In genomic region chr2:155381643-155382331, GRCm38 (mm10) we compare ENCODE assay signal across 8 mouse cellular contexts. TPM values are rescaled to one million over a fixed set of nuclear protein-coding genes. Genes with fewer than 3 reads are reported as not detected.
DNase-seq lines count a peak whose midpoint lies in the region; ATAC-seq and TF ChIP-seq lines count a peak whose summit lies in the region.

No protein-coding gene starts in this region.

- H3K9ac ChIP-seq in forebrain, embryonic 15.5 days (replicated peaks), result peak overlapping the region; percentile 100
- H3K9ac ChIP-seq in lung, embryonic 14.5 days, result peak overlapping the region; percentile 93

- H3K9me3 ChIP-seq in forebrain, embryonic 15.5 days, result no peaks in the 10 kb centered on the region
- H3K9me3 ChIP-seq in lung, embryonic 14.5 days (ENCODE audit: low read depth, low read length), result no peaks in the 10 kb centered on the region

- WGBS in forebrain, embryonic 15.5 days, result under 1% methylated on average over 68 of the region's 68 CpGs
- WGBS in lung, embryonic 14.5 days, result under 1% methylated on average over 68 of the region's 68 CpGs
- WGBS in olfactory bulb, adult 2 months, result under 1% methylated on average over 68 of the region's 68 CpGs
- WGBS in thymus, adult 2 months, result under 1% methylated on average over 68 of the region's 68 CpGs

- H3K4me2 ChIP-seq in forebrain, embryonic 15.5 days (replicated peaks), result peak overlapping the region; percentile 83
- peak overlapping the region; percentile 87 for H3K4me2 ChIP-seq in lung, embryonic 14.5 days

- no peaks in the 10 kb centered on the region for H3K27me3 ChIP-seq in forebrain, embryonic 15.5 days
- no peaks in the 10 kb centered on the region for H3K27me3 ChIP-seq in lung, embryonic 14.5 days (ENCODE audit: insufficient read depth, low read length)
- H3K27me3 ChIP-seq in thymus, adult 2 months (ENCODE audit: control insufficient read depth, insufficient read depth, low read length), result no peaks in the 10 kb centered on the region

- DNase-seq in ES-CJ7 (ENCODE audit: low read depth, low spot score), result peak; percentile 94
- DNase-seq in cerebellum, adult 11 months, result peak; percentile 98
- peak; percentile 99 for DNase-seq in heart, postnatal 36 days
- DNase-seq in layer of hippocampus, adult 2 months (ENCODE audit: low spot score in 2 of 2), result peak; percentile 95 to 99
- peak; percentile 98 for DNase-seq in lung, embryonic 14.5 days
- DNase-seq in thymus, adult 2 months, result peak; percentile 98

- peak overlapping the region; percentile 100 for H3K27ac ChIP-seq in forebrain, embryonic 15.5 days (replicated peaks)
- peak overlapping the region; percentile 100 for H3K27ac ChIP-seq in layer of hippocampus, adult 2 months
- H3K27ac ChIP-seq in lung, embryonic 14.5 days (ENCODE audit: low read depth), result peak overlapping the region; percentile 98
- peak overlapping the region; percentile 99 for H3K27ac ChIP-seq in olfactory bulb, adult 2 months (ENCODE audit: insufficient read depth, low read depth, low read length)
- peak overlapping the region; percentile 69 for H3K27ac ChIP-seq in thymus, adult 2 months (ENCODE audit: control insufficient read depth, insufficient read depth, low read length)

- H3K4me1 ChIP-seq in forebrain, embryonic 15.5 days, result peaks cover 52% of the 10 kb centered on the region
- 0 out of 2 replicates have a peak, but pooled peaks cover 4% of the 10 kb centered on the region for H3K4me1 ChIP-seq in lung, embryonic 14.5 days (ENCODE audit: insufficient read depth)
- peaks cover 20% of the 10 kb centered on the region for H3K4me1 ChIP-seq in olfactory bulb, adult 2 months (ENCODE audit: control insufficient read depth, insufficient read depth, low read length)
- peaks cover 10% of the 10 kb centered on the region for H3K4me1 ChIP-seq in thymus, adult 2 months (replicated peaks; ENCODE audit: control insufficient read depth, insufficient read depth, low read length)

- TF ChIP-seq CTCF in layer of hippocampus, adult 2 months (conservative IDR thresholded peaks at IDR 0.05), result 0 out of 2 replicates have a peak, but pooled peaks have one; percentile 4
- no peak for TF ChIP-seq CTCF in lung, embryonic 14.5 days (IDR thresholded peaks at IDR 0.05; ENCODE audit: low read depth)
- TF ChIP-seq CTCF in olfactory bulb, adult 2 months (IDR thresholded peaks at IDR 0.05; ENCODE audit: insufficient read depth, low read depth, low read length), result no peak
- no peak for TF ChIP-seq CTCF in thymus, adult 2 months (IDR thresholded peaks at IDR 0.05; ENCODE audit: borderline replicate concordance, control insufficient read depth, extremely low read depth, insufficient read depth, low read length, poor library complexity)

- H3K36me3 ChIP-seq in forebrain, embryonic 15.5 days, result peaks cover 11% of the 10 kb centered on the region; the same call in 1 of the 2 replicates
- H3K36me3 ChIP-seq in lung, embryonic 14.5 days (ENCODE audit: insufficient read depth), result no peaks in the 10 kb centered on the region
- H3K36me3 ChIP-seq in thymus, adult 2 months (ENCODE audit: control insufficient read depth, insufficient read depth, low read length), result no peaks in the 10 kb centered on the region

- intact Hi-C loops in heart, postnatal 36 days (cut with DNase I), result loop anchor here (1.0 to 2.0 kb wide), 2 partner anchors 105 to 145 kb away; partner anchors contain the start of genes Dynlrb1 and Map1lc3a

- H3K4me3 ChIP-seq in forebrain, embryonic 15.5 days, result peak overlapping the region; percentile 93
- peak overlapping the region; percentile 100 for H3K4me3 ChIP-seq in layer of hippocampus, adult 2 months
- H3K4me3 ChIP-seq in lung, embryonic 14.5 days (ENCODE audit: low read depth, low read length), result peak overlapping the region; percentile 85
- H3K4me3 ChIP-seq in olfactory bulb, adult 2 months (ENCODE audit: insufficient read depth, low read depth, low read length), result peak overlapping the region; percentile 80
- peak overlapping the region; percentile 81 for H3K4me3 ChIP-seq in thymus, adult 2 months (ENCODE audit: control insufficient read depth, insufficient read depth, low read length)

- TF ChIP-seq POLR2A in olfactory bulb, adult 2 months (IDR thresholded peaks at IDR 0.05; ENCODE audit: insufficient read depth, low read depth, low read length), result peak; percentile 98
- TF ChIP-seq POLR2A in thymus, adult 2 months (IDR thresholded peaks at IDR 0.05; ENCODE audit: control insufficient read depth, extremely low read depth, insufficient read depth, low read length, poor library complexity), result peak; percentile 72; the same call in 1 of the 2 replicates

- peak; percentile 93 for ATAC-seq in forebrain, embryonic 15.5 days (replicated peaks)
- ATAC-seq in lung, embryonic 14.5 days (ENCODE audit: insufficient read depth), result peak; percentile 92

RNA-seq across cellular contexts. Expression of gene Trp53inp2, which starts 0.9 kb away (rescaled TPM):
- 73.2 and 87.6 TPM in 2 replicates for polyA plus RNA-seq in forebrain, embryonic 15.5 days (2015; fragmentation: Nextera tagmentation; extraction: Ambion mirVana)
- total RNA-seq in heart, postnatal 36 days (2021), result 100 to 1,000 TPM; 468 to 507 TPM
- 100 to 1,000 TPM; 109 to 111 TPM for total RNA-seq in layer of hippocampus, adult 2 months (2021)
- 15.0 and 17.8 TPM in 2 replicates for polyA plus RNA-seq in lung, embryonic 14.5 days (2014; fragmentation: Nextera tagmentation; extraction: Ambion mirVana)
- polyA plus RNA-seq in olfactory bulb, adult 2 months (2012; ENCODE audit: insufficient read depth, insufficient read length, low replicate concordance, missing spikeins), result 154 TPM in 1 of 2 replicates, not detected in the other
- polyA plus RNA-seq in thymus, adult 2 months (2012; rRNA removed), result 85.4 and 89.8 TPM in 2 replicates

RNA-seq across cellular contexts. Expression of gene Pigu, which starts 24.6 kb away (rescaled TPM):
- 47.7 and 52.8 TPM in 2 replicates for polyA plus RNA-seq in forebrain, embryonic 15.5 days (2015; fragmentation: Nextera tagmentation; extraction: Ambion mirVana)
- 10 to 100 TPM; 26.8 to 28.7 TPM for total RNA-seq in heart, postnatal 36 days (2021)
- total RNA-seq in layer of hippocampus, adult 2 months (2021), result 10 to 100 TPM; 26.3 to 26.6 TPM
- 52.0 and 54.0 TPM in 2 replicates for polyA plus RNA-seq in lung, embryonic 14.5 days (2014; fragmentation: Nextera tagmentation; extraction: Ambion mirVana)
- polyA plus RNA-seq in olfactory bulb, adult 2 months (2012; ENCODE audit: insufficient read depth, insufficient read length, low replicate concordance, missing spikeins), result not detected in 2 replicates
- polyA plus RNA-seq in thymus, adult 2 months (2012; rRNA removed), result 40.2 and 45.7 TPM in 2 replicates

Comparison
In these comparisons a context has a peak if more than half of its experiments do, and no peak if none do; other contexts are left out.
1. Peak in every context shown above with its lines: DNase-seq, ATAC-seq, H3K4me3 ChIP-seq and H3K27ac ChIP-seq.